ENCODE assay signal across 20 mouse cellular contexts in the genomic region with DNA sequence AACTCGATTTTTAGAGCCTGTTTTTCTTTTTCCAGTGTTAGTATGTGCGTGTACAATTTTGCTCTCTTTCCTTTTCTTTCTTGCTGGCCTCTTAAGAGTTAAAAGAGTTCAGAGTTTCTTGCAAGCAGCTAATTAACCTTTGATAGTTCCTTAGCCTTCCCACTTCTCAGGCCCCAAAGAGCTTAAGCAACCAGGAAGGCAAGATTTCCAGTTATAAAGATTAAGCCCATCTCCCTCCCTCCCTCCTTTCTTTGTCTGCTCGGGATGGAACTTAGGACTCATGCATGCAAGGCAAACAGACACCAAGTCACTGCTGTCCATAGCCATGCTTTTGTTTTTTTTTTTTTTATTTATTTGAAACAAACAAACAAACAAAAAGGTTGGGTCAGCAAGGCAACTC. TPM values are rescaled to one million over a fixed set of nuclear protein-coding genes. Genes with fewer than 3 reads are reported as not detected.
"Had no signal": no experiment of that assay in that cellular context is flagged by ENCODE, and none has a peak within 500 bp of the region (broad histone marks: within the 10 kb centered on the region; RNA-seq: fewer than 3 reads in every experiment).

No protein-coding gene starts in this region.

- H3K4me3 ChIP-seq: lung, embryonic 15.5 days; megakaryocyte, embryonic 14.5 days; midbrain, embryonic 13.5 days; midbrain, embryonic 15.5 days; neural tube, embryonic 12.5 days; stomach, embryonic 15.5 days had no signal

- H3K27me3 ChIP-seq: lung, embryonic 15.5 days; midbrain, embryonic 13.5 days; midbrain, embryonic 15.5 days; neural tube, embryonic 12.5 days; stomach, embryonic 15.5 days had no signal

- DNase-seq: liver, postnatal 0 days; lung, adult 2 months; lung, postnatal 14 days; lung, postnatal 36 days; right cerebral cortex, postnatal 14 days; thymus, adult 2 months; thymus, postnatal 25 days; thymus, postnatal 4 days had no signal

- H3K9me3 ChIP-seq: lung, embryonic 15.5 days; midbrain, embryonic 13.5 days; midbrain, embryonic 15.5 days; neural tube, embryonic 12.5 days; stomach, embryonic 15.5 days had no signal

- H3K36me3 ChIP-seq: lung, embryonic 15.5 days; midbrain, embryonic 15.5 days; neural tube, embryonic 12.5 days; stomach, embryonic 15.5 days had no signal

- H3K9ac ChIP-seq: liver, postnatal 0 days; lung, embryonic 15.5 days; midbrain, embryonic 13.5 days; midbrain, embryonic 15.5 days; neural tube, embryonic 12.5 days; stomach, embryonic 15.5 days had no signal

- H3K4me2 ChIP-seq: lung, embryonic 15.5 days; midbrain, embryonic 11.5 days; midbrain, embryonic 13.5 days; midbrain, embryonic 15.5 days; neural tube, embryonic 12.5 days; stomach, embryonic 15.5 days had no signal

- ATAC-seq: liver, postnatal 0 days; lung, postnatal 0 days; midbrain, embryonic 13.5 days; midbrain, embryonic 15.5 days had no signal

- H3K27ac ChIP-seq: lung, embryonic 15.5 days; macrophage; midbrain, embryonic 13.5 days; midbrain, embryonic 15.5 days; neural tube, embryonic 12.5 days; stomach, embryonic 15.5 days; stomach, postnatal 0 days had no signal

- H3K4me1 ChIP-seq: megakaryocyte, embryonic 14.5 days; midbrain, embryonic 13.5 days; midbrain, embryonic 15.5 days; stomach, embryonic 15.5 days had no signal

RNA-seq across cellular contexts. Expression of a gene that starts 10.1 kb away (rescaled TPM):
- total RNA-seq: monocyte, adult 5-6 weeks; neutrophil, adult 5-6 weeks had no signal
